Mouse (Mus musculus) erythroblast, embryonic 14.5 days (primary cell): Measurements from ENCODE around the gene Bbs4. TPM values are rescaled to one million over a fixed set of nuclear protein-coding genes. Genes with fewer than 3 reads are reported as not detected.

Experiments
- H3K27me3 ChIP-seq: 2 replicates; pipeline ENCODE4 v1.6.1; 2012; ENCODE audit warnings: inconsistent platforms; ENCODE audit not compliant: control insufficient read depth
- H3K36me3 ChIP-seq: 2 replicates; pipeline ENCODE4 v1.6.1; 2012; ENCODE audit warnings: mild to moderate bottlenecking, inconsistent platforms; ENCODE audit not compliant: control insufficient read depth
- H3K4me1 ChIP-seq: 2 replicates; pipeline ENCODE4 v1.6.1; 2012; ENCODE audit warnings: inconsistent platforms; ENCODE audit not compliant: control insufficient read depth
- H3K4me3 ChIP-seq: replicated peaks from 2 replicates; pipeline ENCODE3; 2012; ENCODE audit warnings: moderate library complexity, mild to moderate bottlenecking, inconsistent platforms
- H3K9me3 ChIP-seq: 2 replicates; pipeline ENCODE4 v1.6.1; 2012; ENCODE audit warnings: low read length, inconsistent platforms, mixed read lengths; ENCODE audit not compliant: control insufficient read depth
- GATA1 ChIP-seq: IDR thresholded peaks from 2 replicates; pipeline ENCODE4 v1.6.1; 2012; ENCODE audit warnings: low read length, inconsistent platforms, mixed read lengths
- TAL1 ChIP-seq: IDR thresholded peaks from 3 replicates; pipeline ENCODE4 v1.6.1; 2012; ENCODE audit warnings: low read length, inconsistent platforms, mixed read lengths
- polyA plus RNA-seq: library from polyadenylated mRNA; stranded (reverse); fragments of >175 nt; gene quantifications from 2 replicates; pipeline ENCODE4 v1.2.3, GENCODE M21; 2012

The Bbs4 gene
- polyA plus RNA-seq, 1 experiment: 0.09 TPM

DNA sequence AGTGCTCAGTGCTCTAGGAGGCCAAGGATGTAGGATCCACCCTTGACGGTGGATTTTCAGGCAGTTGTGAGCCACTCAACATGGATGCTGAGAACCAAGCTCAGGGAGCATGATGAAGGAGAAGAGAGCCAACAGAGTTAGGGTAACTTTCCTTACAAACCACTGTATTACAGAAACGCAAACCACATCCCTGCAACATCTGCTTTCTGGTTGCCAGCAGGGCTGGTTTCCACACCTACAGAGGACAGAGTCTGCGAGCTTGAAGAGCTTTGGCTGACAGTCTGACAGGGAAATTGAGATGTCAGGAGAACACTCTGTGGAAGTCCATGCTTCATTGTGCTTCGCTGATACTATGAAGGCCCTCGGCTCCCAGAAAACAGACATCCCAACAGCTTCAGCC is 65.2 kb downstream of the Bbs4 start:
- TF ChIP-seq GATA1 (no peak), TAL1 (no peak)
- no peaks in the 10 kb centered on the region for H3K36me3 ChIP-seq
- H3K4me3 ChIP-seq: no peak overlapping the region
- no peaks in the 10 kb centered on the region for H3K27me3 ChIP-seq
- H3K4me1 ChIP-seq: peaks cover 77% of the 10 kb centered on the region
- H3K9me3 ChIP-seq: no peaks in the 10 kb centered on the region

DNA sequence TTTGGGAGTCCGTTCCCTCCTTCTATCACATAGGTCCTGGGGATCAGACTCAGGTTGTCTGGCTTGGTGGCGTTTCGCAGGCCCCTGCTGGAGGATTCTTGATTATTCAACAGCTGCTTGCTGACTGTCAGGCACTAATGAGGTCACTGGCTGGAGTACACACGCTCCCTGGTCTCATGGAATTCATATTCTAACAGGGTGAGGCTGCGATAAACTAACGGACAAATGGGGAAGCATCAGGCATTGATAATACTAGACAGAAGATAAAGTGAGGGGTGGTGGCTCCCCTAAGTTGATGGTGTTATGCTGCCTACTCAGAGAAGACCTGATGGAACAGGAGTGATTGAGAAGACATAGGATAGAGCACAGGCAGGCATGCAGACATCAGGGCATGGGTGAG is 67.7 kb downstream of the Bbs4 start:
- TF ChIP-seq TAL1 (no peak), GATA1 (no peak)
- H3K36me3 ChIP-seq: no peaks in the 10 kb centered on the region
- H3K9me3 ChIP-seq: no peaks in the 10 kb centered on the region
- peaks cover 59% of the 10 kb centered on the region for H3K4me1 ChIP-seq
- no peak overlapping the region for H3K4me3 ChIP-seq
- no peaks in the 10 kb centered on the region; the same call in 1 of the 2 replicates for H3K27me3 ChIP-seq

DNA sequence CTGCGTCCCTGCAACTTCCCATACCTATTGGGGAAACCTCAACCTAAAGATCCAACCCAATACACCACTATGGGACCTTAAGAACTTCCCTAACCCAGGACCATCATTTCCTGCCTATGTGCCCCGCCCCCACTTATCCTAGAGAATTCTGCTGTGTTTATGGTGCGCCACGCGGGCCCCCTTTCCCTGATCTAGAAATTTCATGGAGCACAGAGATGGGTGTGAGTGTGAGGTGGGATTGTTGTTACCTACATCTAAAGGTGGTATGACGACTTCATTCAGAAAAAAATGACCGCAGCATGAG is 70.7 kb downstream of the Bbs4 start:
- no peak overlapping the region for H3K4me3 ChIP-seq
- no peaks in the 10 kb centered on the region for H3K36me3 ChIP-seq
- no peak for TF ChIP-seq TAL1
- TF ChIP-seq GATA1: no peak
- H3K4me1 ChIP-seq: peaks cover 31% of the 10 kb centered on the region
- H3K9me3 ChIP-seq: no peaks in the 10 kb centered on the region
- peaks cover 3% of the 10 kb centered on the region for H3K27me3 ChIP-seq

DNA sequence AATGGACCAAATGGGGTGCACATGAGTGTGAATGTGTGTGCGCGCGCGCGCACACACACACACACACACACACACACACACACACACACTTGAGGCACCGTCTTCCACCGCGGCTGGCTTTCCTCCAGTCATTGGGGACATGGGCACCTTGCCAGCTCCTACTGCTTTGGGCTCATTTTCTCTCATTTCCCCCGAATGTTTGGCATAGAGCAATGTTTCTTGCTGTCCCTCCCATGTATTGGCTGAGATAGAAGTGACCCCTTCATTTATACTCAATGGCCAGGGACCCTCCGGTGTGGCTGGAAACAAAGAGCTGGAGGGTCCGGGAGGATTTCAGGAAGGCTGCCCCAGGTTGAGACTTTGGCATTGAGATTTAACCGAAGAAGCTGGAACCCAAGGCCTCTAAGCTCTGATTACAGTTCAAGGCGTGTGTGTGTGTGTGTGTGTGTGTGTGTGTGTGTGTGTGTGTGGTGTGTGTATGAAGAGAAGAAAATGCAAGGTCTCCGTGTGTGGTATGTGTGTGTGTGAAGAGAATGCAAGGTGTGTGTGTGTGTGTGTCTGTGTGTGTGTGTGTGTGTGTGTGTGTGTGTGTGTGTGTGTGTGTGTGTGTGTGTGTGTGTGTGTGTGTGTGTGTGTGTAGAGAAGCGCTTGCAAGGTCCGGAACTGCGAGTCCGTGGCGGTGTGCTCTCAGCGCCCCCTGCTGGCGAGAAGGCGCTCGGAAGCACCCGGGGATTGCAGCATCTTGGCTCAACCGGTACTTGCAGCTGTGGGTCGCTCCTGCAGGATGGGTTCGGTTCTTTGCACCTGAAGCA is 71.2 kb downstream of the Bbs4 start:
- Histone ChIP-seq H3K27me3 (peaks cover 3% of the 10 kb centered on the region), H3K4me3 (no peak overlapping the region), H3K9me3 (no peaks in the 10 kb centered on the region), H3K4me1 (peaks cover 27% of the 10 kb centered on the region), H3K36me3 (no peaks in the 10 kb centered on the region)
- TF ChIP-seq TAL1 (no peak), GATA1 (no peak)

DNA sequence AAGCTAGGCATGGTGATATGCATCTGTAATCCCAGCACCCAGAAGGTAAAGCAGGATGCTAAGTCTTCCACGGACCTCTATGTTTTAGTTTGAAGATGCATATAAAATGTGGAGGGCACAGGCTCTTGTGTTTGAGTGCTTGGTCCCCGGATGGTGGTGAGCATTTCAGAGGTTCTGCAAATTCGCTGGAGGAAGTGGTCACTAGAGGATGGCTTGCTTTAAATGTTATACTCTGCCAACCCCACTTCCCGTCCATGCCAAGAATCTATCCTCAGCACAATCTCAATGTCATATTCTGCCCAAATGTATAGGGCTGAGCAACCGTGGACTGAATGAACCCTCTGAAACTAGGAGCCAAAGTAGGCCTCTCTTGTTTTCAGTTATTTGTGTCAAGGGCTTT is 72.4 kb downstream of the Bbs4 start:
- H3K9me3 ChIP-seq: no peaks in the 10 kb centered on the region
- no peak overlapping the region for H3K4me3 ChIP-seq
- peaks cover 3% of the 10 kb centered on the region for H3K27me3 ChIP-seq
- no peaks in the 10 kb centered on the region for H3K36me3 ChIP-seq
- TF ChIP-seq TAL1 (no peak), GATA1 (no peak)
- H3K4me1 ChIP-seq: peaks cover 17% of the 10 kb centered on the region

DNA sequence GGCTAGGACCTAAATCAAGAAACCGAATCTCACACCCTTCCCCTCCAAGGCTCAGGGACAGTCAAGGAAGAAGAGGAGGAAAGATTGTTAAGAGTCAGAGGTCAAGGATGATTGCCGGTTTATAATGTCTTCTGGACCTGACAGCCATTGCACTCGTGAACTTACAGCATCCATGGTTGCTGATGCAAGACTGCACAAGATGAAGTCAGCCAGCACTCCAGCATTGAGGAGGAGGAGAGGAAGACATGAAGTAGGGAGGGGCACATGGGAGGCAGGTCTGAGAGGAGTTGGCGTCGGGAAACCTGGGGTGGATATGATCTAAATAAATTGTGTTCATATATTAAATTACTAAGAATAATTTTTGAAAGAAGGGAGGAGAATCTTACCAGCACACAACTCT is 74.6 kb downstream of the Bbs4 start:
- H3K4me1 ChIP-seq: peaks cover 4% of the 10 kb centered on the region; the same call in 1 of the 2 replicates
- H3K9me3 ChIP-seq: no peaks in the 10 kb centered on the region
- no peaks in the 10 kb centered on the region for H3K36me3 ChIP-seq
- no peak overlapping the region for H3K4me3 ChIP-seq
- TF ChIP-seq GATA1 (no peak), TAL1 (no peak)
- peaks cover 3% of the 10 kb centered on the region for H3K27me3 ChIP-seq

DNA sequence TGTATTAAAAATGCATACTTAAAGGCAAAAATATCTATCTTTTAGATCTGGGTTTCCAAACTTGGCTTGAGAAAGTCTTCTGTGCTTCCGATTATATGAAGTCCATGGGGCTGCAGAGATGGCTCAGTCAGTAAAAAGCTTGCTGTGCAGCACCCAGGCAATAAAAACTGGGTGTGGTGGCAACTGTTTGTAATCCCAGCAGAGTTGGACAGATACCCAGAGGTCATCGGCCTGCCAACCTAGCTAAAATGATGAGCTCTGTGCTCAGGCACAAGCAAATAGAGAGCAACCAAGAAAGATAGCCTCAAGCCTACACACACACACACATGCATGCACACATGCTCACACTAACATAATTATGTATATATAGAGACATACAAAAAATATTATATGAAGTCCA is 75.1 kb downstream of the Bbs4 start:
- no peaks in the 10 kb centered on the region for H3K9me3 ChIP-seq
- H3K27me3 ChIP-seq: peaks cover 3% of the 10 kb centered on the region
- no peak for TF ChIP-seq GATA1
- no peak for TF ChIP-seq TAL1
- H3K36me3 ChIP-seq: no peaks in the 10 kb centered on the region
- H3K4me3 ChIP-seq: no peak overlapping the region
- peaks cover 4% of the 10 kb centered on the region; the same call in 1 of the 2 replicates for H3K4me1 ChIP-seq

DNA sequence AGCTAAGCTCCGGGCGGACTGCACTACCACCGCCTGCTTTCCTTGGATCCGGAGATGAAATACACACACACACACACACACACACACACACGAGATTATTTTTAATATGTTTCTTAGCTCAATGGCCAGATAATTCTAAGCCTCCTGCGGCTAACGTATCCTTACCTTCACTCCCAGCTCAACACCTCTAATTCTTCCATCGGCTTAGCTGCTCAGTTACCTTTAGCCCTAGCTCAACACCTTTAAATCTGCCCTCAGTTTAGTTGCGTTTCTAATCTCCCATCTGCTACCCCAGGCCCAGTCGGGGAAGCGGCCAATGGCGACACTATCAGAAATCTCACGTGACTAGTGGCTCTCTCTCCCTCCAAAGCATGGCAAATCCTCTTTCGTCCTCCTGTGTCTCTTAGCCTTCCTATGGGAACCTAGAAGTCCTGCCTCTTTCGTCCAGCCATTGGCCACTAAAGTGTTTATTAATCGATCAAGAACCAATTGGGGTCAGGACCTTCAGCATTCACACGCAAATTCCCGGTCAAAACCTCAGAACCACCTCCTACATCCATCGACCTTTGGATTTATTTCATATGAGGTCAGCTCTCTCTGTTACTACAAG is 78.4 kb downstream of the Bbs4 start:
- no peaks in the 10 kb centered on the region for H3K36me3 ChIP-seq
- no peaks in the 10 kb centered on the region for H3K27me3 ChIP-seq
- no peaks in the 10 kb centered on the region for H3K9me3 ChIP-seq
- H3K4me3 ChIP-seq: no peak overlapping the region
- no peak for TF ChIP-seq GATA1
- no peak for TF ChIP-seq TAL1
- H3K4me1 ChIP-seq: peaks cover 24% of the 10 kb centered on the region

DNA sequence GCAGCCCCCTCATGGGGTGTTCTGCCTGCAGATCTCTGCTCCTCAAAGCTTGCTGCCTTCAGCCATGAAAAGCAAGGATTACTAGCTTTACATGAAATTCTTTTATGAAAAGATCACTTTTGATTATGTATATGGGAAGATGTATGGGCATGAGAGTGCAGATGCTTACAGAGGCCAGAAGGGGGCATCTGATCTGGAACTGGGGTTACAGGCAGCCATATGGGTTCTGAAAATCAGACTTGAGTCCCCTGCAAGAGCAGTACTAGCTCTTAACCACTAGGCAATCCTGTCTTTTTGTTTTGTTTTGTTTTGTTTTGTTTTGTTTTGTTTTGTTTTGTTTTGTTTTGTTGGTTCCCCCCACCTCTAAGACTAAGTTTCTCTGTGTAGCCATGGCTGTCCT is 80.1 kb downstream of the Bbs4 start:
- Histone ChIP-seq H3K4me3 (no peak overlapping the region), H3K4me1 (peaks cover 29% of the 10 kb centered on the region), H3K36me3 (no peaks in the 10 kb centered on the region), H3K27me3 (no peaks in the 10 kb centered on the region; the same call in 1 of the 2 replicates), H3K9me3 (no peaks in the 10 kb centered on the region)
- TF ChIP-seq GATA1: no peak
- TF ChIP-seq TAL1: no peak

Other genes starting within 250 kb of the Bbs4 start
- gene Adpgk, start 62.0 kb downstream of the Bbs4 start, polyA plus RNA-seq: 0.17 and 0.26 TPM in 2 replicates
- gene Arih1, start 133.1 kb upstream of the Bbs4 start, polyA plus RNA-seq: 2.4 and 3.2 TPM in 2 replicates
- gene Hexa, start 186.0 kb upstream of the Bbs4 start, polyA plus RNA-seq: 0.42 and 0.60 TPM in 2 replicates
- gene Tmem202, start 186.3 kb upstream of the Bbs4 start, polyA plus RNA-seq: 0.03 TPM in 1 of 2 replicates, not detected in the other
- gene Celf6, start 224.4 kb upstream of the Bbs4 start, polyA plus RNA-seq: not detected in 2 replicates